Mouse (Mus musculus) midbrain, embryonic 16.5 days (tissue): ENCODE measurements around the gene Fam76a. TPM values are rescaled to one million over a fixed set of nuclear protein-coding genes. Genes with fewer than 3 reads are reported as not detected.

Source experiments
- ATAC-seq: fragments of 200-750 bp; cut with Nextera tagmentation; 2 replicates; pipeline ENCODE4 v1.8.0; 2017; ENCODE audit warnings: moderate TSS enrichment
- H3K27ac ChIP-seq: fragments of 300-500 bp; sonication (generic); 2 replicates; pipeline ENCODE4 v1.5.1; 2014; ENCODE audit warnings: mild to moderate bottlenecking, low read length, mixed read lengths
- H3K27me3 ChIP-seq: fragments of 300-500 bp; sonication (generic); 2 replicates; pipeline ENCODE4 v1.6.1; 2014; ENCODE audit warnings: low read depth, low read length, mixed read lengths; ENCODE audit not compliant: control insufficient read depth, insufficient read depth
- H3K36me3 ChIP-seq: fragments of 300-500 bp; sonication (generic); 2 replicates; pipeline ENCODE4 v1.6.1; 2014; ENCODE audit warnings: mild to moderate bottlenecking, low read length, moderate library complexity, mixed read lengths; ENCODE audit not compliant: control insufficient read depth, insufficient read depth
- H3K4me1 ChIP-seq: fragments of 300-500 bp; sonication (generic); 2 replicates; pipeline ENCODE4 v1.6.1; 2014; ENCODE audit warnings: mild to moderate bottlenecking, low read length, mixed read lengths; ENCODE audit not compliant: control insufficient read depth, insufficient read depth
- H3K4me2 ChIP-seq: fragments of 300-500 bp; sonication (generic); 2 replicates; pipeline ENCODE4 v1.6.1; 2014; ENCODE audit warnings: mild to moderate bottlenecking, low read length, mixed read lengths
- H3K4me3 ChIP-seq: fragments of 300-500 bp; sonication (generic); 2 replicates; pipeline ENCODE4 v1.5.1; 2014; ENCODE audit warnings: low read depth, mild to moderate bottlenecking, low read length, moderate library complexity, mixed read lengths
- H3K9ac ChIP-seq: fragments of 300-500 bp; sonication (generic); 2 replicates; pipeline ENCODE4 v1.6.1; 2014; ENCODE audit warnings: low read depth, low read length, mixed read lengths
- H3K9me3 ChIP-seq: fragments of 300-500 bp; sonication (generic); replicated peaks from 2 replicates; pipeline ENCODE4 v1.6.1; 2014; ENCODE audit warnings: mild to moderate bottlenecking, low read length, mixed read lengths; ENCODE audit not compliant: control insufficient read depth, poor library complexity, severe bottlenecking
- WGBS: fragments of 180-500 bp; shearing (Covaris S2); extraction: QIAGEN DNeasy Blood & Tissue Kit; methylation state at CpG from one replicate; pipeline ENCODE4 v1.1.7; 2014; 5-methylcytosine and 5-hydroxymethylcytosine counted together
- polyA plus RNA-seq: library from polyadenylated mRNA; unstranded; fragments of >200 nt; fragmentation: Nextera tagmentation; extraction: Ambion mirVana; gene quantifications from 2 replicates; pipeline ENCODE4 v1.2.1, GENCODE M21; 2015

Fam76a gene
- polyA plus RNA-seq, 1 experiment from 2014 or later = 41.8 TPM

GRCm38 (mm10) chr4:132883561-132884063 lies 38.7 kb downstream of the Fam76a start:
- 3% methylated on average over 21 of the region's 21 CpGs for WGBS
- Histone ChIP-seq H3K4me3 (peak overlapping the region; percentile 98), H3K4me1 (peaks cover 27% of the 10 kb centered on the region), H3K9me3 (no peaks in the 10 kb centered on the region), H3K27ac (peak overlapping the region; percentile 87), H3K9ac (peak overlapping the region; percentile 95), H3K27me3 (no peaks in the 10 kb centered on the region), H3K36me3 (no peaks in the 10 kb centered on the region), H3K4me2 (peak overlapping the region; percentile 66)
- ATAC-seq = no peak; the same call in 1 of the 2 replicates

GRCm38 (mm10) chr4:132874363-132875097 lies 47.8 kb downstream of the Fam76a start:
- H3K4me2 ChIP-seq = no peak overlapping the region
- H3K36me3 ChIP-seq = peaks cover 7% of the 10 kb centered on the region
- whole genome bisulfite sequencing = 93% methylated on average over 7 of the region's 7 CpGs
- no peak overlapping the region for H3K27ac ChIP-seq
- no peak overlapping the region for H3K4me3 ChIP-seq
- no peaks in the 10 kb centered on the region for H3K27me3 ChIP-seq
- no peaks in the 10 kb centered on the region for H3K4me1 ChIP-seq
- no peaks in the 10 kb centered on the region for H3K9me3 ChIP-seq
- no peak overlapping the region for H3K9ac ChIP-seq
- no peak for ATAC-seq

DNA sequence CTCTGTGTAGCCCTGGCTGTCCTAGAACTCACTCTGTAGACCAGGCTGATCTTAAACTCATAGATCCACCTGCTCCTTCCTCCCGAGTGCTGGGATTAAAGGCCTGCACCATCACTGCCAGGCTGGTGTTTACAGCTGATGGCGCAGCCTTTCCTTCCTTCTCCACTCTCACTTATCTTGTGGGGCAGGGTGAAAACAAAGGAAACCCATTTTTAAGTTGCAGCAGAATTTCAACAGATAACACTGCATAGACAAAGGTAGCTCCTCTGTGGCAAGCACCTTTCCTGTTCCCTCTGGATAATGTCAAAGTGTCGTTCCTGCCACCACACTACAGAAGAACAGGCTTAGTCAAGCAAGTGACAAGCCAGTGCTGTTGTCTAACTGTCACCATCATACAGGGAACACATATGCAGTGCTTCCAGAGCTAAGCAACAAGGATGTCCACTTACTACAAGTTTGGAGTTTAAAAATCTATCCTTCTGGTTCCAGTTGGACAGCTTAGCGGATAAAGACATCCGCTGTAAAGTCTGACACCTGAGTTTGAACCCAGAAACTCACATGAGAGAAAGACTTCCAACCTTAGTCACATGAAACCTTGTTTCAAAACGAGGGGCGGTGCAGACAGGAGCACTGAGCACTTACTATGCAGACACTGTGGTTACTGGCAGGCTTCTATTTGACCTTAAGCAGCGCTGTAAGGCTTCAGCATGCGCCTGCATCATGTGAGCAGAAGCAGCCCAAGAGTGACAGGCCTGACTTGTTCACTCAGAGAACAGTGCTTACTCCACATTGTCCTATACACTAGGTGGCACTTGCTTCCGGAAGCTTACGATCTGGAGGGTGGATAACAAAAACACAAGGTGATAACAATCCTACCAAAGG lies 48.6 kb downstream of the Fam76a start:
- peaks cover 9% of the 10 kb centered on the region for H3K36me3 ChIP-seq
- H3K27me3 ChIP-seq = no peaks in the 10 kb centered on the region
- no peak overlapping the region for H3K27ac ChIP-seq
- H3K4me3 ChIP-seq = no peak overlapping the region
- WGBS = 87% methylated on average over 11 of the region's 11 CpGs
- no peaks in the 10 kb centered on the region for H3K9me3 ChIP-seq
- no peak overlapping the region for H3K4me2 ChIP-seq
- no peak overlapping the region for H3K9ac ChIP-seq
- ATAC-seq = no peak
- H3K4me1 ChIP-seq = no peaks in the 10 kb centered on the region

GRCm38 (mm10) chr4:132871116-132871515 lies 51.2 kb downstream of the Fam76a start:
- Histone ChIP-seq H3K9ac (no peak overlapping the region), H3K4me3 (no peak overlapping the region), H3K4me1 (no peaks in the 10 kb centered on the region), H3K27me3 (no peaks in the 10 kb centered on the region), H3K36me3 (peaks cover 29% of the 10 kb centered on the region), H3K27ac (no peak overlapping the region), H3K4me2 (no peak overlapping the region), H3K9me3 (no peaks in the 10 kb centered on the region)
- no peak for ATAC-seq
- 94% methylated on average over 3 of the region's 3 CpGs for WGBS

GRCm38 (mm10) chr4:132864856-132865255 lies 57.5 kb downstream of the Fam76a start:
- Histone ChIP-seq H3K27me3 (no peaks in the 10 kb centered on the region), H3K4me2 (no peak overlapping the region), H3K36me3 (peaks cover 41% of the 10 kb centered on the region), H3K9me3 (no peaks in the 10 kb centered on the region), H3K4me3 (no peak overlapping the region), H3K9ac (no peak overlapping the region), H3K4me1 (no peaks in the 10 kb centered on the region), H3K27ac (no peak overlapping the region)
- no peak for ATAC-seq
- WGBS = 93% methylated on average over 2 of the region's 2 CpGs

DNA sequence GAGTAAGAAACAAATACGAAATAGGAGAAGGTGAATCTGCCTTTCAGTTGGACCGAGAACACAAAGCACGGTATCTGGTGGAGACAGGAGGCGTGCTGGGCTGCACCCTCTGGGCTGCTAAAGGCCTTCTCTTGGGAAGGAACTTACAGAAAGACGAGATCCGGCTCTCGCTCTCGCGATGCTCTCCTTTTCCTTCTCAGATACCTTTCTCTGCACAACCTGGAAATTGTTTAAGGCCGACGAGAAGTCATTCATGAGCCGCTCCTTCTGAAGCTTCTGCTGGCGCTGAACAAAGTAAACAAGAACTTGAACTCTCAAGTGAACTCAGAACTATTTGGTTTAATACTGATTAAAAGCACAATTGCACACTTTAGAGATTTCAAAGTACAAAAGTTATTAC lies 59.3 kb downstream of the Fam76a start:
- H3K27ac ChIP-seq = no peak overlapping the region
- H3K4me3 ChIP-seq = no peak overlapping the region
- peaks cover 40% of the 10 kb centered on the region for H3K36me3 ChIP-seq
- H3K4me1 ChIP-seq = no peaks in the 10 kb centered on the region
- ATAC-seq = no peak
- H3K4me2 ChIP-seq = no peak overlapping the region
- no peak overlapping the region for H3K9ac ChIP-seq
- 90% methylated on average over 13 of the region's 13 CpGs for WGBS
- H3K9me3 ChIP-seq = no peaks in the 10 kb centered on the region
- H3K27me3 ChIP-seq = no peaks in the 10 kb centered on the region

DNA sequence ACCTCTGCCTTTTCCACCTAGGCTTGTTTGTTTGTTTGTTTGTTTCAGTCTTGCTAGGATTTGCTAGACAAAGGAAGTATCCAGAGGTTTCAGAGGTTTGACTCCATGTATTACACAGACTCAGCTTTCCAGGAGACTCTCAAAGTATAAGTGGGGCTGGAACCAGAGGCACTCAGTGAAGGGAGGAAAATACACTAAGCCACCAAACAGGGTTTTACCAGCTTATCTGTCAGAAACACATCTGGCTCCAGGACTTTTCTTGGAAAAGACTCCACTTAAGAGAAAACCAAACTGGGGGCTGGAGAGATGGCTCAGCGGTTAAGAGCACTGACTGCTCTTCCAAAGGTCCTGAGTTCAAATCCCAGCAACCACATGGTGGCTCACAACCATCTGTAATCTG lies 61.5 kb downstream of the Fam76a start:
- H3K4me3 ChIP-seq = no peak overlapping the region
- no peak for ATAC-seq
- WGBS = 94% methylated on average over 1 of the region's 1 CpGs
- H3K27ac ChIP-seq = no peak overlapping the region
- H3K4me1 ChIP-seq = no peaks in the 10 kb centered on the region
- no peak overlapping the region for H3K9ac ChIP-seq
- no peaks in the 10 kb centered on the region for H3K9me3 ChIP-seq
- H3K4me2 ChIP-seq = no peak overlapping the region
- H3K36me3 ChIP-seq = peaks cover 40% of the 10 kb centered on the region
- H3K27me3 ChIP-seq = no peaks in the 10 kb centered on the region
